Mouse (Mus musculus): ENCODE data around the gene Glul. TPM values are rescaled to one million over a fixed set of nuclear protein-coding genes. Genes with fewer than 3 reads are reported as not detected.

The Glul gene
- polyA plus RNA-seq, 1 experiment = 226 TPM

DNA sequence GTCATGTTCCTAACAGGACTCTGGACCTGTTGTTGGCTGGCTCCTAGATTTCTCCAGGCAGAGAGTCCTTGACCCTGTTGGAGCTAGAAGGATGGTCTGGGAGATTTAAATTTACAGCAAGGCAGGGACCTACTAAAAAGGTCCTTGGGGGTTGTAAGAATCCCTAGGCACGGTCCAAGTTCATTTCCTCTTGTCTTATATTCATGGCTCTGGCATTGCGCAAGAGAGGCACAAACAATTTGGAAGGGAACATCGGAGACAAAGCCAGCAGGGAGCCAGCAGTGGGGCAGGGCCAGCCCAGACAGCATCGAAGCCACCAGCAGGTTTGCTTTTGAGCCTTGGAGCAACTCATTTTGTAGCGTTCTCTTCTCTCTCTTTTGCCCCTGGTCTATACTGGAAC lies 45.4 kb downstream of the Glul start:
- TF ChIP-seq POLR2A (IDR thresholded peaks at IDR 0.05; ENCODE audit: borderline replicate concordance, extremely low read depth, insufficient read depth, insufficient read length, poor library complexity, severe bottlenecking) (no peak), CTCF (IDR thresholded peaks at IDR 0.05; ENCODE audit: borderline replicate concordance, extremely low read depth, insufficient read depth, insufficient read length) (no peak)
- no peak for DNase-seq (ENCODE audit: low read depth)

DNA sequence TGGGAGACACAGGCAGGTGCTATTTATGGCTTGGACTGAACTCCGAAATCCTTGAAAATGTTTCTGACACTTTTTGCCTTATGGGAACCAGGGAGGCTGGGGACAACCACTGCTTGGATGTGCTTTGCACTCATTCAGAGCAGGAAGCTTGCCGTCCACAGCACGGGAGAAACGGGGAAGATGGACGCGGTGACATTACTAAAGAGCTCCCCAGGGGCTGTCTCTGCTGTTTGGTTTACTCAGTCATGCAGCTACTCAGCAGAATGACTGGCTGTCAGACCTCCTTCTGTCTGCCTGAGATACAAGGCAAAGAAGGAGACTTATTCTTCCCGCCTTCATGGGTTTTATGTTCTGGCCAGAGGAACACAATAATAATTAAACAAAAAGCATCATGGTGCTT lies 47.2 kb downstream of the Glul start:
- peak; percentile 14 for DNase-seq (ENCODE audit: low read depth)
- TF ChIP-seq POLR2A (IDR thresholded peaks at IDR 0.05; ENCODE audit: borderline replicate concordance, extremely low read depth, insufficient read depth, insufficient read length, poor library complexity, severe bottlenecking) (no peak), CTCF (IDR thresholded peaks at IDR 0.05; ENCODE audit: borderline replicate concordance, extremely low read depth, insufficient read depth, insufficient read length) (no peak)

DNA sequence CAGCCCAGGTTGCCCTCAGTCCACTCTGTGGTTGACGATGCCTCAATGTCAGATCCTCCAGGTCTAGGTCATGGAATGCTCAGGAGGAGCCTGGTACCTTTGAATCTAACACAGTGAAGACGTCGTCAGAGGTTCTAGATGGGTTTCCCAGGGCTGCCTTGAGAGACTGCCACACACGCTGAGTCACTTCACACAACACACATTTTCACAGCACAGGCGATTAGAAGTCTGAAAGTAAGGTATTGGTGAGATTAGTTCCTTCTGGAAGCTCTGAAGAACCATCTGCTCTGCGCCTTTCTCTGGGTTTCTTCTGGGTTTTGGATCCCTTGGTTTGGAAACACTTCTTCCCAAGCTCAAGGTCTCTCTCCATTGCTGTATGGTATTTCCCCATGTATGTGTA lies 48.1 kb downstream of the Glul start:
- DNase-seq (ENCODE audit: low read depth) = no peak
- TF ChIP-seq CTCF (IDR thresholded peaks at IDR 0.05; ENCODE audit: borderline replicate concordance, extremely low read depth, insufficient read depth, insufficient read length) (no peak), POLR2A (IDR thresholded peaks at IDR 0.05; ENCODE audit: borderline replicate concordance, extremely low read depth, insufficient read depth, insufficient read length, poor library complexity, severe bottlenecking) (no peak)

DNA sequence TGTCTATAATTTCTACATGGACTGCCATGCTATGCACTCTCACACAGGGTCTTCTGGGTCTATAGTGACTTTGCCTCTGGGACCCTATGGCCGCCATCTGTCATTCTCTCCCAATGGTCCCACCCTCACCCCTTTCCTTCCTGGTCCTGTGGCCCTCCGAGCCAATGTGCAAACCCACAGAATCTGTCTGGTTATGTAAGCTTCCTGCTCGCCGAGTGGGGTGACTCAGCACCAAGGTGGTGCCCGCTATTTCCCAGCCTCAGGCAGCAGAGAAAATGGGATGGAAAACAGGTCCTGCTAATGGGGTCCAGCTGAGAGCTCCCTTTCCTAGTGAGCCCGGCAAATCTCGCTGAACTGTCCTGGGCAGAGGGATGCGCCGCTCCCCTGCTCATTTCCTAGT lies 53.5 kb downstream of the Glul start:
- DNase-seq (ENCODE audit: low read depth) = no peak
- TF ChIP-seq POLR2A (IDR thresholded peaks at IDR 0.05; ENCODE audit: borderline replicate concordance, extremely low read depth, insufficient read depth, insufficient read length, poor library complexity, severe bottlenecking) = no peak
- no peak for TF ChIP-seq CTCF (IDR thresholded peaks at IDR 0.05; ENCODE audit: borderline replicate concordance, extremely low read depth, insufficient read depth, insufficient read length)

DNA sequence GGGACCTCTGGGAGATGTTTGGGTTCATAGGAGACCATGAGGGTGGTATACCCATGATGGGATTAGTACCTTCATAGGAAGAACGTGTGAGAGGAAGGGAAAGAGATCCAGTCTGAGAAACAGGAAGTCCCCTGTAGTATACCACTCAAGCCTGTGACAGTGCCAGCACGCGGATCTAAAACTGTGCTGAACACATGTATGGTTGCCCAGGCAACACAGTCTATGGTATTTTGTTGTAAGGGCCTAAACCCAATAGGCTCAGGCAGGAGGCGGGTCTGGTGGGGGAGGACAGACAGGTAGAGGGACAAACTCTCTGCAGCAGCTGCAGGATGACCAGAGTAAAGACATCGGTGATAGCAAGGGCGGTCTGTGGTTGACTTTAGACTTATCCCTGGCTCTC lies 54.1 kb downstream of the Glul start:
- TF ChIP-seq CTCF (IDR thresholded peaks at IDR 0.05; ENCODE audit: borderline replicate concordance, extremely low read depth, insufficient read depth, insufficient read length) (no peak), POLR2A (IDR thresholded peaks at IDR 0.05; ENCODE audit: borderline replicate concordance, extremely low read depth, insufficient read depth, insufficient read length, poor library complexity, severe bottlenecking) (no peak)
- DNase-seq (ENCODE audit: low read depth) = no peak

DNA sequence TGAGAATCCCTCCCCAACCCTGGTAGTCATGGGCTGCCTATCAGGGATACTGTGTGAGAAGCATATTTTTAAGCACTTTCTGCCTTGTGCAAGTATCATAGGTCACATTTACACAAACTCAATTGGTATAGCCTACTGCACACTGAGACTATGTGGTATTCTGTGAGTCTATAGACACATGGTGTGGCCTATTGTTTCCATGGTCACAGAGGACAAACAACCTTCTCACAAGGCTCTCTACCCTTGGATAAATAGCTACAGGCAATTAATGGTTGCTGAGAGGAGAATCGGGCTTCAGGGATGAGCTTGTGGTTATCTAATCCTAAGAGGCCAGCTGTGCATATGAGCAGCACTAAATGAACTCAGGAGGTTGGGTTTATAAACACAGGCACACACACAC lies 58.1 kb downstream of the Glul start:
- DNase-seq (ENCODE audit: low read depth) = no peak
- TF ChIP-seq POLR2A (IDR thresholded peaks at IDR 0.05; ENCODE audit: borderline replicate concordance, extremely low read depth, insufficient read depth, insufficient read length, poor library complexity, severe bottlenecking) (no peak), CTCF (IDR thresholded peaks at IDR 0.05; ENCODE audit: borderline replicate concordance, extremely low read depth, insufficient read depth, insufficient read length) (no peak)

Other genes with a start within 250 kb of the Glul start
- gene Rgs8, start 246.9 kb upstream of the Glul start, polyA plus RNA-seq (2012; rRNA removed) = 31.1 and 46.2 TPM in 2 replicates
- 22.8 and 35.5 TPM in 2 replicates for gene Rgs16, start 159.6 kb upstream of the Glul start, polyA plus RNA-seq (2012; rRNA removed)
- gene Rnasel, start 150.5 kb upstream of the Glul start, polyA plus RNA-seq (2012; rRNA removed) = 59.5 and 78.4 TPM in 2 replicates
- gene Rgsl1, start 55.8 kb upstream of the Glul start, polyA plus RNA-seq (2012; rRNA removed) = 0.24 and 0.44 TPM in 2 replicates
- not detected in 2 replicates for gene Teddm1b, start 25.6 kb upstream of the Glul start, polyA plus RNA-seq (2012; rRNA removed)
- not detected in 2 replicates for gene Teddm1a, start 8.2 kb upstream of the Glul start, polyA plus RNA-seq (2012; rRNA removed)
- gene Teddm2, start 284 bp downstream of the Glul start, polyA plus RNA-seq (2012; rRNA removed) = 0.90 and 1.2 TPM in 2 replicates